Mouse (Mus musculus) lung, postnatal 25 days (tissue): ENCODE results near the gene Cdc42se2.
A peak's percentile ranks its signal among the peaks of the same experiment; 100 is the strongest.

Source experiments
- DNase-seq: peaks from one replicate; pipeline ENCODE4 v3.0.0; 2022; ENCODE audit warnings: low spot score

Cdc42se2 gene

DNA sequence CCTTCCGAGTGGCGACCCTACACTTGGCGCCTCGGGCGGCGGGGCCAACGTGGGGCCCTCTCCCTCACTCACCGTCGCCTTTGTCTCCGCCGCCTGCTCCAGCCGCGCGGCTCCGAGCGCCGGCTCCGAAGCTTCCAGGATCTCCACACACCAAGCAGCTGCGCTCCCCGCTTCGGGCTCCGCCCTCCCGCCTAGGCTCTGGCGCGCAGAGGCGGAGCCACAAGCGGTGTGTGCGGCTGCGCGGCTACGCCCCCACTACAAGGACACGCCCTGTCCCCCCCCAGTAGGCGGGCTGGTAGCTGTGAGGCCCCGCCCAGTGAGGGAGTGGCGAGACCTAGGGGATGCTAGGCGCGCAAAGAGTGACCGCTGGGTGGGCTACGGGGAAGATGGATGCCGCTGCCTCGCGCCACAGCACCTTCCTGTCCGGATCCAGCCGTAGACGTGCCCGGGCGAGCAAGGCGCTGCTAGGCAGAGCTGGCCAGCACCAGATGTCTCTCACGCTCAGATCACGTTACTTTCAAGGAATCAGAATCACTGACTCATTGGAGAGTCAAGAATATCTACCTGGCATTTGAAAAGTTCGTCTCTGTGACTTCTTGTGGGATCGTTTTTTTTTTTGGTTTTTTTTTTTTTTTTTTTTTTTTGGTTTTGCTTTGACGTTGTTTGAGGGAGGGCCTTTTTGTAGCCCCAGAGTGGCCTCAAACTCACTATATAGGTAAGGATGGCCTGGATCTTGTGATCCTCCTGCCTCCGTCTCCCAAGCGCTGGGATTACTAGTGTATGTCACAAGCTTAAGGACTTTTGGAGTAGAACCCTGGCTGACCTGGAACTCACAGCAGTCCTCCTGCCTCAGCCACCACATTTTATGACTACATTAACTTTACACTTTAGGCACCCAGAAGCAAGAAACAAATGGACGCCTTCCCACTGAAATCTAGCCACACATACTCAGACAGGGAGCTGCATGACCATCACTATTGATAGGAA is at the start of gene Cdc42se2:
Cdc42se2 (minus strand) TSS at position 188 of the 987 bp plus-strand sequence.
- peak; percentile 95 for DNase-seq

GRCm38 (mm10) chr11:54836106-54836505 is 48.6 kb upstream of the Cdc42se2 start:
- no peak for DNase-seq

- DNase-seq, result no peak
Measured at GRCm38 (mm10) chr11:54834596-54834995, 47.1 kb upstream of the Cdc42se2 start.

- DNase-seq, result no peak
Measured at GRCm38 (mm10) chr11:54833833-54834232, 46.4 kb upstream of the Cdc42se2 start.

- DNase-seq, result no peak
Measured at GRCm38 (mm10) chr11:54826819-54827218, 39.3 kb upstream of the Cdc42se2 start.

DNA sequence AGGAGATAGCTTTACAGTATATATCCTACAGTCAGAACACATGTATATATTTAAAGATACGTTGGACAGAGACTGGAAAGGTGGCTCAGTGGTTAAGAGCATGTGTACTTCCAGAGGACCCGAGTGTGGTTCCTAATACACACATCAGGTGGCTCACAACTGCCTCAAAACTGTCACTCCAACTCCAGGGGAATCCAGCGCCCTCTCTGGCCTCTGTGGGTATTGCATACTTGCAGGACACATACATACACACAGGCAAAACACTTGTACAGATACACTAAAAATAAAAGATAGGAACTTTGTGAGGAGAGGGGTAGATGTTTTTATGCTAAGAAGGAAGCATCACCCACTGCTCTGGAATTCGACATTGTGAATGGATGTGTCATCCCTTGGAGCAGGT is 38.3 kb upstream of the Cdc42se2 start:
- no peak for DNase-seq

DNA sequence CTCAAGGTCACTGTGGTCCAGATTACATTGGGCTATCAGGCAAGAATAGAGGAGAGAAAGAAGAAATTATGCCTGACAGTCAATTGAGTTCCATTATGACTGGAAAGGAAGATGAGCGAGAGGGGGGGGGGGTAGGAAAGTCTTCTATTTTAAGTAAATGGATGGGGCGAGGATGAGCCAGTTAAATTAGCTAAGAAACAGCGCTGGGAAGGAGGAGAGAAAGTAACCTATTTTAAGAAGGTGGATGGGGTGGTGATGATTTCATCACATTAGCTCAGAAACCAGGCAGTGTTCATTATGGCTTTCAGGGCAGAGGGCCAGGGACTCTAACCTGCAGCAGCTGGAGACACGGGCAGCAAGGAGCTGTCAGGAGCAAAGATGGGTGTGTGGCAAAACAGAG is 36.0 kb upstream of the Cdc42se2 start:
- DNase-seq, result no peak

DNA sequence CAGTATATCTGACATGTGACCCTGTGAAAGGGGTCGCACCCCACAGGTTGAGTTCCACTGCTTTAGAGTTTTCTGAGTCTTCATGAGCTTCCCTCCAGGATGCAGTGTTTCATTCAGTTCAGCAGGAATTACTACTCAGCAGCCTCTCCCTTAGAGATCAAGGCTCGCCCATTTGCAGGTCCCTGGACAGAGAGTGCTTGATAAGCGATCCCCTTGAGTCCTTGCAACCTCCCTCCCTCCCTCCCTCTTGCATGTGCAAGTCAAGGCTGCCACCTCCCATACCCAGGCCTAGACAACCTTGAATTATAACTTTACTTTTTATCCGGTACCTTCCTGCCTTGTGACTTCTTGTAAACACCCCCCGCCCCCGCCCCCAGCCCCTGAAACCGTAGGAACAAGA is 32.0 kb upstream of the Cdc42se2 start:
- no peak for DNase-seq

DNA sequence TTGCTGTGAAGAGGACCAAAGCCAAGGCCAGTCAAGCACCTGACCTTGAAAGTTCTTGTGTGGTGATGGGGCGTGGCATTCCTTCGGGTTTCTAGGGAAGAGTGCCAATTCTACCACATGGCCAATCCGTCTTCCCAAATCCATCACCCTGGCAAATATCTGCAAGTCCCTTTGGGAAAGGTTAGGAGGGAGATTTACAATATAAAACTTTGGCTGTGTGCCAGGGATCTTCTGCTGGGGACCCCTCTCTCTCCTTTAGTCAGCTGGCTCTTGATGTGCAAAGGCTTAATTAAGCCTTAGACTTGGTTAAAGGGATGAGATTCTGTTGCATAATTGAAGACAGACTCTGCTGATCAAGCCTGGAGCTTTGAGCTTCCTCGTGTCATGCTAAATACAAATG is 30.0 kb upstream of the Cdc42se2 start:
- DNase-seq, result no peak

GRCm38 (mm10) chr11:54815659-54816058 is 28.2 kb upstream of the Cdc42se2 start:
- no peak for DNase-seq

DNA sequence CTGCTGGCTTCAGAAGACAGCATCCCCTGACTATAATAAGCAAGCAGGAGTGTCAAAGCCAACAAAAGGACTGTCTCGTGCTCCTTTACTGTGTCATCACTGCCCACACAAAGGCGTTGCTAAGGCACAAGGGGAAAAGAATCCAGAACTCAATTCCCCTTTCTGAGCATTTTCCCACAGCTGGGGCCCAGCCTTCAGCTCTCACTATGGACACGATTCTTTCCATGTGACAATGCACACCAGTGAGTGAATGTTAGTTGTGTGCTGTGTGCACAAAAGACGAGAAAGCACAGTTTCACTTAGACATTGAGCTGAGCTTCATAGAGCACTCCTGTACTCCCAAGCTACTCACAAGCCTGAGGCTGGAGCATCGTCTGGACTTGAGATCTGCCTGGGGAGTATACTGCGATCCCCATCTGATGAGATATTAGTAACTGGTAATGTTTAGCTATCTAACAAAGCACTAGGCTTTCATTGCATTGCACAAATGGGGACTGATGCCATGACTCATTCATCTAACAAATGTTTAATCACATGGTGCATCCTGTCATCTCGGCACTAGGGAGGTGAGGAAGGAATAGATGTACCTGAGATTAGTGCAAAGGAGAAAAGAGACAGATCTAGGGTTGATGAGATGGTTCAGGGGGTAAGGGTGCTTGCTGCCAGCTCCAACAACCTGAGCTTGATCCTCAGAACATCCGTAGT is 25.5 kb upstream of the Cdc42se2 start:
- no peak for DNase-seq

GRCm38 (mm10) chr11:54812314-54812713 is 24.8 kb upstream of the Cdc42se2 start:
- no peak for DNase-seq

DNA sequence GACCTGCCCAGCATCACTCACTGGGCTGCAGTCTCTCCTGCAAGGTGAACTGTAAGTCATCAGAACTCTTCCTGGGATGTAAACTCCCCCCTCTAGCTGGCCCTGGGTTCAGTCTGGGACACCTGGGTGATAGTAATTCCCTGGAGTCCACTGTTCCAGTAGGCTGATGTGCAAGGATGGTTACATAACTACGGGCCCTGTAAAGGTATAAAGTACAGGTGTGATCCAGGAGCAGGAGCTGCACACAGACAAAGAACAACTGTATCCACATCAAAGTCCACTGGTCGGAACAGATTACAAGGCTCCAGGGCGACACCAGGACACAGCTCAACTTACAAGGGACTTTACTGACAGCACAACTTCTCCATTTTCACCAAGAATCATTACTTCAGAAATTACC is 23.6 kb upstream of the Cdc42se2 start:
- DNase-seq, result no peak

- DNase-seq, result no peak
Measured at GRCm38 (mm10) chr11:54809582-54809981, 22.1 kb upstream of the Cdc42se2 start.

DNA sequence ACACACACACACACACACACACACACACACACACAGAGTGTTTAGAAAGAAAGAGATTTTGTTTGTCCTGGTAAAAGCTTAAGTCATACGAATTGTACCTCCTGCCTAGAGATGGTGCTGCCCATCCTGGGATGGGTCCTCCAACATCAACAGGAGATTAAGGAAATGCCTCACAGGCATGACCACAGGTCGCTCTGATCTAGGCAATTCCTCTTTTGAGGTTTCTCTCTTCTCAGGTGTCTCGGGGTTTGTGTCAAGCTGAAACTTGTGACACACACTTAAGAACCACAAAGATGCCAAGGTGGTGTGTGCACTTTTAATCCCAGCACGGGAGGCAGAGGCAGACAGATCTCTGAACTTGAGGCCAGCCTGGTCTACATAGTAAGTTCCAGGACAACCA is 20.7 kb upstream of the Cdc42se2 start:
- DNase-seq, result no peak

GRCm38 (mm10) chr11:54807669-54808068 is 20.2 kb upstream of the Cdc42se2 start:
- DNase-seq, result peak; percentile 51

GRCm38 (mm10) chr11:54806891-54807290 is 19.4 kb upstream of the Cdc42se2 start:
- no peak for DNase-seq

- peak; percentile 65 for DNase-seq
Measured at GRCm38 (mm10) chr11:54805196-54805595, 17.7 kb upstream of the Cdc42se2 start.

- DNase-seq, result no peak
Measured at GRCm38 (mm10) chr11:54802621-54803020, 15.1 kb upstream of the Cdc42se2 start.

GRCm38 (mm10) chr11:54801791-54802558 is 14.5 kb upstream of the Cdc42se2 start:
- DNase-seq, result peak; percentile 74

- DNase-seq, result no peak
Measured at GRCm38 (mm10) chr11:54796551-54796950, 9.1 kb upstream of the Cdc42se2 start.

DNA sequence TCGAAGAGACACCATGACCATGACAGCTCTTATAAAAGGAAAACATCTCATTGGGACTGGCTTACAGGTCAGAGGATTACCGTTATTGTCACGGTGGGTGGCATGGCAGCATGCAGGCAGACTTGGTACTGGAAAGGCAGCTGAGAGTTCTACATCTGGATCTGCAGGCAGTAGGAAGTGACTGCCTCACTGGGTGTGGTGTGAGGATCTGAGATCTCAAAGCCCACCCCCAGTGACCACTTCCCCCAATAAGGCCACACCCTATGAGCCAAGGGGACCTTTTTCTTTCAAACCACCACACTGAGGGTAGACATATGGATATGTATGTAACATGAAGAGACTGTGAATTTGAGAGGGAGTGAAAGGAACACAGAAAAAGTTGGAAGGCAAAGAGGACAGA is 7.2 kb upstream of the Cdc42se2 start:
- no peak for DNase-seq
